Mouse (Mus musculus) liver, adult 2 months (tissue): ENCODE results near the gene Trim45. TPM values are rescaled to one million over a fixed set of nuclear protein-coding genes. Genes with fewer than 3 reads are reported as not detected.

Source experiments
- DNase-seq: peaks from one replicate; pipeline ENCODE4 v3.0.0-alpha.2; 2011; ENCODE audit warnings: low read depth, low spot score; ENCODE audit errors: extremely low read depth
- H3K27ac ChIP-seq: fragments of 200-500 bp; replicated peaks from 2 replicates; pipeline ENCODE4 v1.5.1; 2012; ENCODE audit warnings: low read depth, mild to moderate bottlenecking, control low read depth, inconsistent platforms, low read length; ENCODE audit not compliant: insufficient read depth
- H3K27me3 ChIP-seq: fragments of 200-500 bp; 2 replicates; pipeline ENCODE4 v1.6.1; 2012; ENCODE audit warnings: mild to moderate bottlenecking, moderate library complexity, low read length, inconsistent platforms; ENCODE audit not compliant: control insufficient read depth, insufficient read depth
- H3K36me3 ChIP-seq: fragments of 200-500 bp; 2 replicates; pipeline ENCODE4 v1.6.1; 2012; ENCODE audit warnings: low read length, inconsistent platforms; ENCODE audit not compliant: control insufficient read depth, insufficient read depth
- H3K4me1 ChIP-seq: fragments of 200-500 bp; 2 replicates; pipeline ENCODE4 v1.6.1; 2011; ENCODE audit warnings: low read length; ENCODE audit not compliant: control insufficient read depth, insufficient read depth
- H3K4me3 ChIP-seq: fragments of 200-500 bp; 2 replicates; pipeline ENCODE4 v1.5.1; 2011; ENCODE audit warnings: low read depth, mild to moderate bottlenecking, control low read depth, low read length, moderate library complexity; ENCODE audit not compliant: insufficient read depth
- H3K79me2 ChIP-seq: fragments of 200-500 bp; 2 replicates; pipeline ENCODE4 v1.6.1; 2012; ENCODE audit warnings: inconsistent platforms, mild to moderate bottlenecking, low read length, moderate library complexity; ENCODE audit not compliant: control insufficient read depth, insufficient read depth
- H3K9ac ChIP-seq: fragments of 200-500 bp; 2 replicates; pipeline ENCODE4 v1.6.1; 2012; ENCODE audit warnings: low read depth, mild to moderate bottlenecking, control low read depth, inconsistent platforms, low read length
- CTCF ChIP-seq: fragments of 200-500 bp; IDR thresholded peaks from 2 replicates; pipeline ENCODE4 v1.5.1; 2011; ENCODE audit warnings: low read depth, low read length, control low read depth
- POLR2A ChIP-seq: fragments of 200-500 bp; IDR thresholded peaks from 2 replicates; pipeline ENCODE4 v1.6.1; 2011; ENCODE audit warnings: low read length, control low read depth; ENCODE audit not compliant: insufficient read depth; ENCODE audit errors: extremely low read depth
- WGBS: fragments of 180-500 bp; shearing (Covaris S2); methylation state at CpG from one replicate; pipeline ENCODE4 v1.1.7; 2018; 5-methylcytosine and 5-hydroxymethylcytosine counted together
- polyA plus RNA-seq: library from polyadenylated mRNA; depleted of rRNA; stranded (reverse); fragments of >200 nt; gene quantifications from 2 replicates; pipeline ENCODE4 v1.2.3, GENCODE M21; 2012
- total RNA-seq: library from RNA; depleted of rRNA; stranded (reverse); fragments of >200 nt; gene quantifications from 2 replicates; pipeline ENCODE4 v1.2.3, GENCODE M21; 2014

The Trim45 gene
- total and polyA plus RNA-seq, 2 experiments, result 0.92 to 0.95 TPM

GRCm38 (mm10) chr3:100892383-100893335 lies 29.3 kb upstream of the Trim45 start:
- Histone ChIP-seq H3K27ac (no peak overlapping the region), H3K36me3 (no peaks in the 10 kb centered on the region), H3K79me2 (no peaks in the 10 kb centered on the region), H3K9ac (no peak overlapping the region), H3K4me1 (no peaks in the 10 kb centered on the region), H3K4me3 (no peak overlapping the region), H3K27me3 (no peaks in the 10 kb centered on the region)
- no peak for TF ChIP-seq POLR2A
- no peak for TF ChIP-seq CTCF
- DNase-seq, result peak; percentile 40
- 53% methylated on average over 11 of the region's 11 CpGs for WGBS

- Histone ChIP-seq H3K4me3 (no peak overlapping the region), H3K36me3 (no peaks in the 10 kb centered on the region), H3K27me3 (no peaks in the 10 kb centered on the region), H3K27ac (no peak overlapping the region), H3K4me1 (no peaks in the 10 kb centered on the region), H3K79me2 (no peaks in the 10 kb centered on the region), H3K9ac (no peak overlapping the region)
- DNase-seq, result no peak
- 84% methylated on average over 6 of the region's 6 CpGs for WGBS
- TF ChIP-seq POLR2A, result no peak
- TF ChIP-seq CTCF, result no peak
Observed at GRCm38 (mm10) chr3:100895500-100895899, 26.5 kb upstream of the Trim45 start.

- no peak for DNase-seq
- TF ChIP-seq POLR2A, result no peak
- no peak for TF ChIP-seq CTCF
- H3K27ac ChIP-seq, result no peak overlapping the region
- no peaks in the 10 kb centered on the region for H3K27me3 ChIP-seq
- no peaks in the 10 kb centered on the region for H3K36me3 ChIP-seq
- no peaks in the 10 kb centered on the region for H3K4me1 ChIP-seq
- H3K9ac ChIP-seq, result no peak overlapping the region
- H3K79me2 ChIP-seq, result no peaks in the 10 kb centered on the region
- no peak overlapping the region for H3K4me3 ChIP-seq
- 42% methylated on average over 6 of the region's 6 CpGs for WGBS
Observed at GRCm38 (mm10) chr3:100906128-100906527, 15.9 kb upstream of the Trim45 start.

- Histone ChIP-seq H3K27me3 (no peaks in the 10 kb centered on the region), H3K9ac (no peak overlapping the region), H3K36me3 (no peaks in the 10 kb centered on the region), H3K27ac (no peak overlapping the region), H3K4me3 (no peak overlapping the region), H3K79me2 (no peaks in the 10 kb centered on the region), H3K4me1 (no peaks in the 10 kb centered on the region)
- no peak for DNase-seq
- TF ChIP-seq POLR2A, result no peak
- TF ChIP-seq CTCF, result peak; percentile 26; the same call in 1 of the 2 replicates
- WGBS, result 41% methylated on average over 3 of the region's 3 CpGs
Observed at GRCm38 (mm10) chr3:100906916-100907315, 15.1 kb upstream of the Trim45 start.

- Histone ChIP-seq H3K4me1 (no peaks in the 10 kb centered on the region), H3K27me3 (no peaks in the 10 kb centered on the region), H3K9ac (no peak overlapping the region), H3K27ac (no peak overlapping the region), H3K4me3 (no peak overlapping the region), H3K79me2 (no peaks in the 10 kb centered on the region), H3K36me3 (no peaks in the 10 kb centered on the region)
- WGBS, result 62% methylated on average over 6 of the region's 6 CpGs
- no peak for DNase-seq
- TF ChIP-seq CTCF, result no peak
- no peak for TF ChIP-seq POLR2A
Observed at GRCm38 (mm10) chr3:100908594-100908993, 13.4 kb upstream of the Trim45 start.

GRCm38 (mm10) chr3:100910621-100911020 lies 11.4 kb upstream of the Trim45 start:
- no peaks in the 10 kb centered on the region for H3K79me2 ChIP-seq
- H3K36me3 ChIP-seq, result no peaks in the 10 kb centered on the region
- no peak overlapping the region for H3K27ac ChIP-seq
- no peak for DNase-seq
- H3K4me3 ChIP-seq, result no peak overlapping the region
- WGBS, result 60% methylated on average over 5 of the region's 5 CpGs
- H3K9ac ChIP-seq, result no peak overlapping the region
- H3K4me1 ChIP-seq, result no peaks in the 10 kb centered on the region
- no peak for TF ChIP-seq POLR2A
- no peak for TF ChIP-seq CTCF
- no peaks in the 10 kb centered on the region for H3K27me3 ChIP-seq
